Mouse (Mus musculus): ENCODE data around the gene Lbh. TPM values are rescaled to one million over a fixed set of nuclear protein-coding genes. Genes with fewer than 3 reads are reported as not detected.

Lbh gene
- 10 to 100 TPM; 36.5 to 46.3 (median 42.0) TPM for total RNA-seq (2022)

GRCm38 (mm10) chr17:72918053-72918452 is at the start of gene Lbh:
TSS of gene Lbh (plus strand) at chr17:72918305.
- DNase-seq (ENCODE audit: low spot score in 2 of 2), result peak; percentile 88 to 94

GRCm38 (mm10) chr17:72878979-72879378 is 39.1 kb upstream of the Lbh start:
- no peak for DNase-seq (ENCODE audit: low spot score in 2 of 2)

GRCm38 (mm10) chr17:72880156-72880555 is 37.9 kb upstream of the Lbh start:
- DNase-seq (ENCODE audit: low spot score in 2 of 2), result no peak

GRCm38 (mm10) chr17:72881051-72881450 is 37.1 kb upstream of the Lbh start:
- DNase-seq (ENCODE audit: low spot score in 2 of 2), result no peak

- DNase-seq (ENCODE audit: low spot score in 2 of 2), result no peak
Measured at GRCm38 (mm10) chr17:72881804-72882203, 36.3 kb upstream of the Lbh start.

GRCm38 (mm10) chr17:72889556-72890397 is 28.3 kb upstream of the Lbh start:
- DNase-seq (ENCODE audit: low spot score in 2 of 2), result peak; percentile 75 to 82

GRCm38 (mm10) chr17:72890398-72890898 is 27.7 kb upstream of the Lbh start:
- no peak for DNase-seq (ENCODE audit: low spot score in 2 of 2)

GRCm38 (mm10) chr17:72891556-72891955 is 26.5 kb upstream of the Lbh start:
- no peak for DNase-seq (ENCODE audit: low spot score in 2 of 2)

GRCm38 (mm10) chr17:72895506-72895905 is 22.6 kb upstream of the Lbh start:
- DNase-seq (ENCODE audit: low spot score in 2 of 2), result no peak

GRCm38 (mm10) chr17:72897076-72897475 is 21.0 kb upstream of the Lbh start:
- DNase-seq (ENCODE audit: low spot score in 2 of 2), result no peak

- no peak for DNase-seq (ENCODE audit: low spot score in 2 of 2)
Measured at GRCm38 (mm10) chr17:72897961-72898360, 20.1 kb upstream of the Lbh start.

GRCm38 (mm10) chr17:72898775-72899174 is 19.3 kb upstream of the Lbh start:
- no peak for DNase-seq (ENCODE audit: low spot score in 2 of 2)

- DNase-seq (ENCODE audit: low spot score in 2 of 2), result no peak
Measured at GRCm38 (mm10) chr17:72901021-72901420, 17.1 kb upstream of the Lbh start.

- DNase-seq (ENCODE audit: low spot score in 2 of 2), result no peak
Measured at GRCm38 (mm10) chr17:72901705-72902104, 16.4 kb upstream of the Lbh start.

- DNase-seq (ENCODE audit: low spot score in 2 of 2), result no peak
Measured at GRCm38 (mm10) chr17:72903321-72903720, 14.8 kb upstream of the Lbh start.

- no peak for DNase-seq (ENCODE audit: low spot score in 2 of 2)
Measured at GRCm38 (mm10) chr17:72903921-72904421, 14.1 kb upstream of the Lbh start.

GRCm38 (mm10) chr17:72904873-72905272 is 13.2 kb upstream of the Lbh start:
- DNase-seq (ENCODE audit: low spot score in 2 of 2), result no peak

GRCm38 (mm10) chr17:72906231-72906896 is 11.7 kb upstream of the Lbh start:
- no peak for DNase-seq (ENCODE audit: low spot score in 2 of 2)

GRCm38 (mm10) chr17:72907211-72907610 is 10.9 kb upstream of the Lbh start:
- DNase-seq (ENCODE audit: low spot score in 2 of 2), result no peak

- DNase-seq (ENCODE audit: low spot score in 2 of 2), result no peak
Measured at GRCm38 (mm10) chr17:72907777-72908176, 10.3 kb upstream of the Lbh start.

GRCm38 (mm10) chr17:72908561-72908960 is 9.5 kb upstream of the Lbh start:
- DNase-seq (ENCODE audit: low spot score in 2 of 2), result no peak
